Mouse (Mus musculus): Measurements from ENCODE around the gene Dupd1. TPM values are rescaled to one million over a fixed set of nuclear protein-coding genes. Genes with fewer than 3 reads are reported as not detected.

Dupd1 gene
- polyA plus RNA-seq, 1 experiment from 2014 or later, result not detected

DNA sequence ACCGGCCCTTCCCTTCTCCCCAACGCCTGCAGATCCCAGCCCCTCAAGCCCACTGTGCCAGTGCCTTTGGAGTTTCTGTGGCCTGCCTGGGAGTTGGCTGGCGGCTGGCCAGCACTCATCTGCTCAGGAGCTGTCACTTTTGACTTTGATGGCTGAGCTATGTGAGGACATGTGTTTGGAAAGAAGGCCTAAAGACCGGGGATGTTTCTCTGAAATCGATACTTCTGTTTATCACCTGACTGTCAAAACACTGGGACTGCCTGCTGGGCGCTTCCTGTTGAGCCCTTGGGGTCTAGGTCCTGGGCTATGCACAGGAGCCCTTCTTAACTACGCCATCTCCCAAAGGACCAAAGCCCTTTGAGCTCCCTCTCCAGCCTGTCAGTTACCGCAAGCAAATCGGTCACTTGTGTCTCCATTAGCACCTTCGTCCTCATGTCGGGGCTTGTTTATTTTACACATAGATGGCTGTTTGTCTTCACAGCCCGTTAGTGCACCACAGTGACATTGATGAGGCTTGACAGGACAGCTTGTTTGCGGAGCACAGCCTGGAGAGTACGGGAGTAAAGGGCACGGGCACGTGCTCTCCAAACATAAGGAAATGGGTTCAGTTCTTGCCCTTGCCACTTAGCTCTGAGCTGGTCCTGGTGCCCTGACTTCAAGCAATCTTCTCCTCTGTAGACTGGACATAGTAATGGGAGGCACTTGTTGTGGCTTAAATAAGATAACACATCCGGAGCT is 5.4 kb upstream of the Dupd1 start:
- no peak overlapping the region for H3K9ac ChIP-seq
- 25% methylated on average over 17 of the region's 17 CpGs for WGBS
- no peak for ATAC-seq (replicated peaks; ENCODE audit: low FRiP score)
- no peak overlapping the region for H3K4me2 ChIP-seq
- no peaks in the 10 kb centered on the region for H3K27me3 ChIP-seq
- H3K4me1 ChIP-seq, result peaks cover 9% of the 10 kb centered on the region; the same call in 1 of the 2 replicates
- H3K9me3 ChIP-seq (replicated peaks), result no peaks in the 10 kb centered on the region
- H3K36me3 ChIP-seq, result no peaks in the 10 kb centered on the region
- H3K4me3 ChIP-seq (replicated peaks), result no peak overlapping the region
- H3K27ac ChIP-seq, result no peak overlapping the region

DNA sequence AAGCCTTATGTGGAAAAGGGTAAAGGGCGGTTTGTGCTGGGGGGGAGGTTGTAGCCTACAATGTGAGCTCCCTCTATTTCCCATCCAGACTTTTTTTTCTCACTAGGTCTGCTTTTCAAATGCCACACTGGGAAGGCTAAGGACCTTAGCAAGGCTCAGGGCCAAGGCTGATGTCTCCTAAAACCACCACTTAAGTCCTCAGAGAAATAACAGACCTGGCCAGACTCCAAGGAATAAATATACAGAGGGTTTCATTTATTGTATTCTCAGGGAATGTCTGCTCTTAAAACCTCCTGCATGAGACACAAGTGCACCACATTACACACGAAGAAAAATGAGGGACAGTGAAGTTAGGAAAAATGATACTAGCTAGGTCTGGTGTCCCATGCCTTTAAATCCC is 3.1 kb downstream of the Dupd1 start:
- H3K27ac ChIP-seq, result no peak overlapping the region

GRCm38 (mm10) chr14:21709545-21709944 is 4.8 kb downstream of the Dupd1 start:
- no peaks in the 10 kb centered on the region for H3K36me3 ChIP-seq
- no peaks in the 10 kb centered on the region for H3K9me3 ChIP-seq (replicated peaks)
- H3K4me1 ChIP-seq, result peaks cover 18% of the 10 kb centered on the region; the same call in 1 of the 2 replicates
- H3K4me3 ChIP-seq (replicated peaks), result no peak overlapping the region
- H3K4me2 ChIP-seq, result no peak overlapping the region
- H3K9ac ChIP-seq, result no peak overlapping the region
- WGBS, result 61% methylated on average over 2 of the region's 2 CpGs
- H3K27ac ChIP-seq, result no peak overlapping the region
- no peak for ATAC-seq (replicated peaks; ENCODE audit: low FRiP score)
- H3K27me3 ChIP-seq, result no peaks in the 10 kb centered on the region

More for the DNA sequence above, 3.1 kb downstream of the Dupd1 start:
- Histone ChIP-seq H3K4me1 (peaks cover 18% of the 10 kb centered on the region; the same call in 1 of the 2 replicates), H3K36me3 (no peaks in the 10 kb centered on the region), H3K9ac (no peak overlapping the region), H3K4me2 (no peak overlapping the region), H3K27me3 (no peaks in the 10 kb centered on the region), H3K9me3 (replicated peaks) (no peaks in the 10 kb centered on the region), H3K4me3 (replicated peaks) (no peak overlapping the region)
- no peak for ATAC-seq (replicated peaks; ENCODE audit: low FRiP score)
- 76% methylated on average over 2 of the region's 2 CpGs for WGBS

DNA sequence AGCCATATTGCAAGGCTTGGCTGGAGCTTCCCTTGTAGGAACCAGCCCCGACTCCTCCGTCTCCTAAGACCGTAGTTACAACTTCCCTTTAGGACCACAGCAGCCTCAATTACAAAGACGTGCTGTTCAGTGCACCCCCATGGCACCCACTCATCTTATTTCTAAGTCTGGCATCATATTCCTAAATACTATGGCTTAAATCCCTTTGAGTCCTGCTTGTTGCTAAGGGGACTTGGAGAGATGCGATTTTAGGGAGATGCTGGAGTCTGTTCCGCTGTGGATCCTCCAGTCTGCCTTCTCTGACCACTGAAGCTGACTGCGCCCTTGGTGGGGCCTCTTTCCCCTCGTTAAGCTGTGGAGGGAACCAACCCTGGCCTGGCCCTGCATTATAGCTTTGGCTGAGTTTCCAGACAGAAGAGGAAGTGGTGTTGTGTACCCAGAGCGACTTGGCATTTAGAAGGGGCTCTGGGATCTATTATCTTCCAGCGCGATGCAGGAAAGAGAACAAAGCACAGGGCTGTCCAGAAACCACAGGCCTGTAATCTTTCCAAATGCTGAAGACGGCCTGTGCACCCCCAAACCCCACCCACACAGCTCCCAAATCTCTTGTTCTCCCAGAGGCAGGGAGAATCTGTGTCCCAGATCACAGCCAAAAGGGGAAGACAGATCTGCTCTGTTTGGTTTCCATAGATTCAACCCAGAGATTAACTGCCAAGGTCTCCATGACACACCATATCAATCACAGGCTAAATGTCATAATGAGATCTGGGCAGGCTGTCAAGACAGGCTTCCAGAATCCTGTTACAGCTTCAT is 7.4 kb downstream of the Dupd1 start:
- Histone ChIP-seq H3K27ac (0 out of 2 replicates have a peak overlapping the region, but pooled peaks have one; percentile 58), H3K4me1 (peaks cover 33% of the 10 kb centered on the region), H3K27me3 (no peaks in the 10 kb centered on the region), H3K4me2 (no peak overlapping the region), H3K36me3 (no peaks in the 10 kb centered on the region), H3K9ac (no peak overlapping the region), H3K9me3 (replicated peaks) (no peaks in the 10 kb centered on the region), H3K4me3 (replicated peaks) (no peak overlapping the region)
- ATAC-seq (replicated peaks; ENCODE audit: low FRiP score), result no peak
- WGBS, result 64% methylated on average over 12 of the region's 12 CpGs

- H3K4me1 ChIP-seq, result peaks cover 33% of the 10 kb centered on the region
- H3K4me3 ChIP-seq (replicated peaks), result no peak overlapping the region
- no peaks in the 10 kb centered on the region for H3K9me3 ChIP-seq (replicated peaks)
- H3K27ac ChIP-seq, result no peak overlapping the region
- H3K9ac ChIP-seq, result no peak overlapping the region
- H3K36me3 ChIP-seq, result no peaks in the 10 kb centered on the region
- no peak for ATAC-seq (replicated peaks; ENCODE audit: low FRiP score)
- no peaks in the 10 kb centered on the region for H3K27me3 ChIP-seq
- WGBS, result 89% methylated on average over 2 of the region's 2 CpGs
- H3K4me2 ChIP-seq, result no peak overlapping the region
Observed at GRCm38 (mm10) chr14:21705462-21705861, 8.9 kb downstream of the Dupd1 start.

DNA sequence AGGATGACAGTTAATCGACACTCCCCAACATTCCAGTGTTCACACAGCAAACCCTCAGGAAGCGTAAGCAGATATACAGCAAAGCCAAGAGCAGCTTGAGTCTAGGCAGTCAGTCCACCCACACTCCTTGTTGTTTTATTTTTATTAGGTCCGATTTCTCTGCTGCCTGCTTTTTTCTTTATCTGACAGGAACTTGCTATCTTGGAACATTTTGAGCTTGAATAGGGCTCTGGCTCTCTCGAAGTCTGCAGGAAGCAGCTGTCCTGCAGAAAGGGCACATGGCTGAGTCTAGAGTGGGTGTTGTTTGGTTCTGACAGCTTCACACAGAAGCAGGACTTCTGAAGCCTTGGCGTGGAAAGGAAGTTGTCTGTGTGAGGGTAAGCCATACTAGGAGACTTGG is 11.1 kb downstream of the Dupd1 start:
- Histone ChIP-seq H3K9ac (no peak overlapping the region), H3K36me3 (no peaks in the 10 kb centered on the region), H3K4me2 (no peak overlapping the region), H3K9me3 (replicated peaks) (no peaks in the 10 kb centered on the region), H3K27me3 (no peaks in the 10 kb centered on the region), H3K4me3 (replicated peaks) (no peak overlapping the region), H3K27ac (peak overlapping the region; percentile 23), H3K4me1 (peaks cover 24% of the 10 kb centered on the region)
- no peak for ATAC-seq (replicated peaks; ENCODE audit: low FRiP score)
- WGBS, result 22% methylated on average over 5 of the region's 5 CpGs

DNA sequence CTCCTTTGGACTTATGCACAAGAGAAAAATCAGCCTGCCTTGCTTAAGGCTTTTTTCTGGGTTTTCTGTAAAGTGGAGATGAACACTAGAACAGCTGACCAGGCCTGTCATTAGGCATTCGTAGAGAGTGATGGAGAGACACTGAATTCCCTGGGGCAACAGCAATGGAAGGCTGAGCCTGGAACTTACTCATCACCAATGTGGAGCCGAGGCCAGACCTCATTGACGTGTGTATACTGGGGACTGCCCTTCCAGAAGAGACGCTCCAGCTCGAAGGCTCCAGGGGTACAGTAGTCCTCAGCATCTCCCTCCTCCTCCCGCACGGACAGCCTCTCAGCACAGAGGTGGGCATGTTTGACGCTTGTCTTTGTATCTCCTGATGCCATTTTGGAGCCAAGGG is 11.7 kb downstream of the Dupd1 start:
- H3K9me3 ChIP-seq (replicated peaks), result no peaks in the 10 kb centered on the region
- H3K9ac ChIP-seq, result no peak overlapping the region
- WGBS, result 85% methylated on average over 8 of the region's 8 CpGs
- H3K36me3 ChIP-seq, result no peaks in the 10 kb centered on the region
- 0 out of 2 replicates have a peak overlapping the region, but pooled peaks have one; percentile 23 for H3K27ac ChIP-seq
- no peak overlapping the region for H3K4me2 ChIP-seq
- no peak for ATAC-seq (replicated peaks; ENCODE audit: low FRiP score)
- no peaks in the 10 kb centered on the region for H3K27me3 ChIP-seq
- no peak overlapping the region for H3K4me3 ChIP-seq (replicated peaks)
- peaks cover 24% of the 10 kb centered on the region for H3K4me1 ChIP-seq

GRCm38 (mm10) chr14:21696186-21696830 is 18.1 kb downstream of the Dupd1 start:
- no peak overlapping the region for H3K9ac ChIP-seq
- no peak overlapping the region for H3K4me2 ChIP-seq
- H3K36me3 ChIP-seq, result no peaks in the 10 kb centered on the region
- 81% methylated on average over 7 of the region's 7 CpGs for WGBS
- no peak for ATAC-seq (replicated peaks; ENCODE audit: low FRiP score)
- H3K27ac ChIP-seq, result no peak overlapping the region
- no peaks in the 10 kb centered on the region for H3K4me1 ChIP-seq
- no peak overlapping the region for H3K4me3 ChIP-seq (replicated peaks)
- peaks cover 5% of the 10 kb centered on the region; the same call in 1 of the 2 replicates for H3K9me3 ChIP-seq (replicated peaks)
- H3K27me3 ChIP-seq, result no peaks in the 10 kb centered on the region

DNA sequence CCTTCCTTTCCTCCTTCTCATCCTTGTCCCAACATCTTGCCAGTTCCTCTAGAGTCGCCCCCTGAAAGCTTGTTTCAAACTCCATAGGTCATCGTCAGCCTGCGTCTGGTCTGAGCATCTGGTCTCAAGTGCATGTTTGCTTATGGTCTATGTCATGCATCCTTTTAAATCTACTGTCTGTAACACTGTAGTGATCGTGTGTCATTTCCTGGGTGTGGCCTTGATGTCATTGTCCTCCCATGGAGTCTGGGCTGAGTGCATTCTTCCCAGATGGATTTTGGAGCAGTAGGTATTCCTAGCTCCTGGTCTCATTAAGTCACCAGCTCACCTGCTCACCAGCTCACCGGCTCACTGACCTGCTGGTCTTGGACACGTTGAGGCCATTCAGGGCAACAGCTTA is 19.4 kb downstream of the Dupd1 start:
- H3K4me1 ChIP-seq, result no peaks in the 10 kb centered on the region
- no peaks in the 10 kb centered on the region for H3K27me3 ChIP-seq
- no peak for ATAC-seq (replicated peaks; ENCODE audit: low FRiP score)
- WGBS, result 66% methylated on average over 6 of the region's 6 CpGs
- H3K4me3 ChIP-seq (replicated peaks), result no peak overlapping the region
- no peak overlapping the region for H3K4me2 ChIP-seq
- no peak overlapping the region for H3K27ac ChIP-seq
- H3K9ac ChIP-seq, result no peak overlapping the region
- no peaks in the 10 kb centered on the region for H3K36me3 ChIP-seq
- peaks cover 5% of the 10 kb centered on the region; the same call in 1 of the 2 replicates for H3K9me3 ChIP-seq (replicated peaks)

- WGBS, result 81% methylated on average over 3 of the region's 3 CpGs
- no peak for ATAC-seq (replicated peaks; ENCODE audit: low FRiP score)
- H3K9me3 ChIP-seq (replicated peaks), result peaks cover 5% of the 10 kb centered on the region; the same call in 1 of the 2 replicates
- no peak overlapping the region for H3K4me3 ChIP-seq (replicated peaks)
- H3K27ac ChIP-seq, result no peak overlapping the region
- H3K4me2 ChIP-seq, result no peak overlapping the region
- no peaks in the 10 kb centered on the region for H3K36me3 ChIP-seq
- no peak overlapping the region for H3K9ac ChIP-seq
- H3K4me1 ChIP-seq, result peaks cover 10% of the 10 kb centered on the region
- H3K27me3 ChIP-seq, result peaks cover 16% of the 10 kb centered on the region
Observed at GRCm38 (mm10) chr14:21691070-21691469, 23.3 kb downstream of the Dupd1 start.

DNA sequence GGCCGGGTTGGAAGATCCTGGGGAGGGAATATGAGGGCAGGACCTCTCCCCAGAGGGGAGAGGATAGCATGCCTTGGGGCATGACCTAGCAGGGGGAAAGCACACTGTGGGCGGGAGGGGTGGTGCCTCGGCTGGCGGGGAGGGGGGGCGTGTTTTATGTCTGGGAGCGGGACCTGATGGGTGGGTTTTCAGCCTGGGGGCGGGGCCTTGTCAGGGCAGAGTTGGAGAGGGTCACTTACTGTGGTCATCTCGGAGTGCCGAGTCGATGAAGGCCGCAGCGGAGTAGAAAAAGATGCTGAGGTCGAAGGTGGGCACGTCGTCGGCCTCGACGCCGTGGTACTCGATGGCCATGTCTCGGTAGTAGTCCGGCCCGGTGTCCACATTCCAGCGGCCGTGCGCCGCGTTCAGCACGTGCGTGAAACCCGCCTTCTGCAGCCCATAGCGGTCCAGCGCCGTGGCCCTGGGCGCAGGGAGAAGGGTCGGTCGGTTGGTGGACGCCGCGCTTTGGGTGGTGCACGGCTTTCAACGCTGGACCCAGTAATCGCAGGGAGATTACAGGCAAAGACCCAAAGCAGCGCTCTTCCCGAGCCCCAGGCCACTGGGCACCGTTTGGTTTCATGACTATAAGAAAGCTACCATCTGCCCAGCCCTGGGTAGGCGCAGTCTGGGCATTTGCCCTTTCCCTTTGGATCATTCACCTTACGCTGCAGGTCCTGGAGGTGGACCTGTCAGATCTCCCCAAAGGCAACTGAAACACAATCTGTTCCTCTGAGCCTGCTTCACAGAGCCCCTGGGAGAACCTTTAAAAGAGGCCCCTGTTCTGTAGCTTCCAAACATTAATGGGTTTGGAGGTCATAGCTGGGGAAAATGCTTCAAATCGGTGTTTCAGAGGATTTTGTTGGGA is 27.7 kb downstream of the Dupd1 start:
- no peak overlapping the region for H3K27ac ChIP-seq
- H3K36me3 ChIP-seq, result no peaks in the 10 kb centered on the region
- 0 out of 2 replicates have a peak overlapping the region, but pooled peaks have one; percentile 32 for H3K9ac ChIP-seq
- peak overlapping the region; percentile 76 for H3K4me2 ChIP-seq
- no peaks in the 10 kb centered on the region for H3K9me3 ChIP-seq (replicated peaks)
- H3K4me3 ChIP-seq (replicated peaks), result peak overlapping the region; percentile 42
- H3K4me1 ChIP-seq, result peaks cover 19% of the 10 kb centered on the region
- ATAC-seq (replicated peaks; ENCODE audit: low FRiP score), result peak; percentile 35; the same call in 1 of the 2 replicates
- peaks cover 23% of the 10 kb centered on the region for H3K27me3 ChIP-seq
- WGBS, result 9% methylated on average over 49 of the region's 49 CpGs
